Mouse (Mus musculus): ENCODE measurements around the gene Crtc2. TPM values are rescaled to one million over a fixed set of nuclear protein-coding genes. Genes with fewer than 3 reads are reported as not detected.

Gene Crtc2
- polyA plus RNA-seq, 1 experiment from 2014 or later, result 9.0 TPM

DNA sequence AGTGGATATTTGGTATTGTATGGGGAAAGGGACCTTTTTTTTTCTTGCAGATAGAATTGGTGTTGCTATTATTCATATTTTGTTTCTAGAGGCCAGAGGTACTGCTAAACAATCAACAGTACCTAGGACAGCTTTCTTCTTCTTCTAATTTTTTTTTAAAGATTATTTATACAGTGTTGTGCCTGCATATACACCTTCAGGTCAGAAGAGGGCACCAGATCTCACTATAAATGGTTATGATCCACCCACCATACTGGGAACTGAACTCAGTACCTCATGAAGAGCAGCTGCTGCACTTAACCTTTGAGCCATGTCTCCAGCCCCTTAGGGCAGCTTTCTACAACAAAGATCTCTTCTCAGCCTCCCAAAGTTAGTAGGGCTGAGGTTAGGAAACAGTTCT is 59.4 kb downstream of the Crtc2 start:
- DNase-seq (ENCODE audit: low spot score, missing footprints) (no peak), ATAC-seq (ENCODE audit: low FRiP score) (no peak)
- H3K4me2 ChIP-seq, result no peak overlapping the region
- no peaks in the 10 kb centered on the region for H3K9me3 ChIP-seq (ENCODE audit: control insufficient read depth, low read length)
- H3K27ac ChIP-seq (ENCODE audit: low read depth, low read length), result no peak overlapping the region
- H3K27me3 ChIP-seq (ENCODE audit: control insufficient read depth, insufficient read depth, low read length), result no peaks in the 10 kb centered on the region
- no peaks in the 10 kb centered on the region for H3K36me3 ChIP-seq (ENCODE audit: control insufficient read depth, insufficient read depth, low read length)
- H3K4me3 ChIP-seq (ENCODE audit: low read depth, low read length), result no peak overlapping the region
- no peak overlapping the region for H3K9ac ChIP-seq (ENCODE audit: low read length)
- no peaks in the 10 kb centered on the region for H3K4me1 ChIP-seq (ENCODE audit: control insufficient read depth, insufficient read depth, low read length)

Small RNA genes lying within 50 kb of the gene (microRNA-seq; reads per million reads assigned to microRNA genes)
- not detected for gene Mir7012

Other genes starting within 250 kb of the Crtc2 start
- gene 4933434E20Rik, start 202.5 kb upstream of the Crtc2 start, polyA plus RNA-seq (2014; fragmentation: Nextera tagmentation; extraction: Ambion mirVana), result 207 and 227 TPM in 2 replicates
- gene Ubap2l, start 201.5 kb upstream of the Crtc2 start, polyA plus RNA-seq (2014; fragmentation: Nextera tagmentation; extraction: Ambion mirVana), result 209 and 218 TPM in 2 replicates
- 499 and 533 TPM in 2 replicates for gene Tpm3, start 181.5 kb upstream of the Crtc2 start, polyA plus RNA-seq (2014; fragmentation: Nextera tagmentation; extraction: Ambion mirVana)
- gene Nup210l, start 150.0 kb upstream of the Crtc2 start, polyA plus RNA-seq (2014; fragmentation: Nextera tagmentation; extraction: Ambion mirVana), result 0.57 and 0.60 TPM in 2 replicates
- gene Rps27, start 40.5 kb upstream of the Crtc2 start, polyA plus RNA-seq (2014; fragmentation: Nextera tagmentation; extraction: Ambion mirVana), result 1,063 and 1,232 TPM in 2 replicates
- 14.4 and 16.4 TPM in 2 replicates for gene Rab13, start 40.5 kb upstream of the Crtc2 start, polyA plus RNA-seq (2014; fragmentation: Nextera tagmentation; extraction: Ambion mirVana)
- gene Jtb, start 22.6 kb upstream of the Crtc2 start, polyA plus RNA-seq (2014; fragmentation: Nextera tagmentation; extraction: Ambion mirVana), result 110 and 112 TPM in 2 replicates
- 3.2 and 4.3 TPM in 2 replicates for gene Creb3l4, start 10.7 kb upstream of the Crtc2 start, polyA plus RNA-seq (2014; fragmentation: Nextera tagmentation; extraction: Ambion mirVana)
- gene Slc39a1, start 6.0 kb upstream of the Crtc2 start, polyA plus RNA-seq (2014; fragmentation: Nextera tagmentation; extraction: Ambion mirVana), result 58.7 and 59.4 TPM in 2 replicates
- gene Dennd4b, start 11.0 kb downstream of the Crtc2 start, polyA plus RNA-seq (2014; fragmentation: Nextera tagmentation; extraction: Ambion mirVana), result 3.8 and 4.0 TPM in 2 replicates
- gene Gatad2b, start 39.0 kb downstream of the Crtc2 start, polyA plus RNA-seq (2014; fragmentation: Nextera tagmentation; extraction: Ambion mirVana), result 10.4 TPM in 2 replicates
- gene Slc27a3, start 135.8 kb downstream of the Crtc2 start, polyA plus RNA-seq (2014; fragmentation: Nextera tagmentation; extraction: Ambion mirVana), result 9.3 and 10.0 TPM in 2 replicates
- 34.4 and 34.7 TPM in 2 replicates for gene Ints3, start 179.5 kb downstream of the Crtc2 start, polyA plus RNA-seq (2014; fragmentation: Nextera tagmentation; extraction: Ambion mirVana)
- gene Npr1, start 211.7 kb downstream of the Crtc2 start, polyA plus RNA-seq (2014; fragmentation: Nextera tagmentation; extraction: Ambion mirVana), result 2.4 and 2.7 TPM in 2 replicates
- 338 and 369 TPM in 2 replicates for gene Ilf2, start 222.0 kb downstream of the Crtc2 start, polyA plus RNA-seq (2014; fragmentation: Nextera tagmentation; extraction: Ambion mirVana)
- 70.9 and 77.2 TPM in 2 replicates for gene Snapin, start 236.9 kb downstream of the Crtc2 start, polyA plus RNA-seq (2014; fragmentation: Nextera tagmentation; extraction: Ambion mirVana)

Data from midbrain, embryonic 11.5 days (tissue).